Mouse (Mus musculus): ENCODE measurements around the gene Hsd17b12. TPM values are rescaled to one million over a fixed set of nuclear protein-coding genes. Genes with fewer than 3 reads are reported as not detected.

Hsd17b12 gene
- total RNA-seq (2023), result 10 to 100 TPM; 37.0 to 38.9 TPM

GRCm38 (mm10) chr2:94157592-94158519 lies at the start of gene Hsd17b12:
Gene Hsd17b12 (minus strand): TSS chr2:94157964.

GRCm38 (mm10) chr2:94010335-94011291 lies 147.2 kb downstream of the Hsd17b12 start, which contains the start of gene Alkbh3:
Gene Alkbh3 (minus strand): TSS chr2:94010807.

GRCm38 (mm10) chr2:93996254-93996653 lies 161.5 kb downstream of the Hsd17b12 start, which contains the start of gene Gm27027:
Gene Gm27027 (minus strand): TSS chr2:93996354.

Other genes with a start within 250 kb of the Hsd17b12 start
- gene Gm13889, start 200.8 kb downstream of the Hsd17b12 start, total RNA-seq (2023), result not detected
- gene Gm27027, start 161.6 kb downstream of the Hsd17b12 start, total RNA-seq (2023), result not detected
- gene Alkbh3, start 147.2 kb downstream of the Hsd17b12 start, total RNA-seq (2023), result 10 to 100 TPM; 52.4 to 61.3 TPM
- gene Ttc17, start 248.7 kb upstream of the Hsd17b12 start, total RNA-seq (2023), result 10 to 100 TPM; 48.0 to 54.8 TPM

Measured in B cell, adult 67 days (primary cell).